Comparison of ENCODE assay signal across 16 mouse cellular contexts in genomic region chr8:107537472-107537871, GRCm38 (mm10).
"Had no signal": no experiment of that assay in that cellular context is flagged by ENCODE, and none has a peak within 500 bp of the region (broad histone marks: within the 10 kb centered on the region; RNA-seq: fewer than 3 reads in every experiment).

No protein-coding gene starts in this region.

- ATAC-seq: liver, embryonic 12.5 days had no signal

- H3K9ac ChIP-seq: kidney, embryonic 15.5 days; limb, embryonic 15.5 days; liver, embryonic 12.5 days; liver, embryonic 15.5 days had no signal

- H3K4me1 ChIP-seq: kidney, embryonic 15.5 days; liver, embryonic 12.5 days; liver, embryonic 15.5 days had no signal

- H3K9me3 ChIP-seq: kidney, embryonic 15.5 days; limb, embryonic 15.5 days; liver, embryonic 12.5 days; liver, embryonic 15.5 days had no signal

- H3K4me3 ChIP-seq: kidney, embryonic 15.5 days; limb, embryonic 15.5 days; liver, embryonic 12.5 days; liver, embryonic 15.5 days had no signal

- H3K4me2 ChIP-seq: kidney, embryonic 15.5 days; limb, embryonic 15.5 days; liver, embryonic 12.5 days; liver, embryonic 15.5 days; midbrain, embryonic 11.5 days had no signal

- H3K27ac ChIP-seq: kidney, embryonic 15.5 days; limb, embryonic 15.5 days; liver, embryonic 12.5 days; liver, embryonic 15.5 days; stomach, postnatal 0 days had no signal

- H3K27me3 ChIP-seq: kidney, embryonic 15.5 days; limb, embryonic 15.5 days; liver, embryonic 12.5 days; liver, embryonic 15.5 days had no signal

- DNase-seq: kidney, adult 2 months; kidney, postnatal 10 days; kidney, postnatal 36 days; lung, adult 2 months; lung, postnatal 14 days; lung, postnatal 4 days; midbrain, embryonic 14.5 days; thymus, adult 2 months; thymus, postnatal 14 days; thymus, postnatal 4 days had no signal
